Mouse (Mus musculus) c-Kit-positive CD71-negative TER-119-negative erythroid progenitor cells, embryonic 14.5 days (primary cell): Measurements from ENCODE around the gene Kcne1l.

Source experiments
- DNase-seq: peaks from one replicate; pipeline ENCODE4 v3.0.0-alpha.2; 2013; ENCODE audit warnings: low read depth

Kcne1l gene

GRCm38 (mm10) chrX:142305869-142306581 is at the start of gene Kcne1l:
TSS of gene Kcne1l (minus strand) at chrX:142306294.
- DNase-seq, result no peak

DNA sequence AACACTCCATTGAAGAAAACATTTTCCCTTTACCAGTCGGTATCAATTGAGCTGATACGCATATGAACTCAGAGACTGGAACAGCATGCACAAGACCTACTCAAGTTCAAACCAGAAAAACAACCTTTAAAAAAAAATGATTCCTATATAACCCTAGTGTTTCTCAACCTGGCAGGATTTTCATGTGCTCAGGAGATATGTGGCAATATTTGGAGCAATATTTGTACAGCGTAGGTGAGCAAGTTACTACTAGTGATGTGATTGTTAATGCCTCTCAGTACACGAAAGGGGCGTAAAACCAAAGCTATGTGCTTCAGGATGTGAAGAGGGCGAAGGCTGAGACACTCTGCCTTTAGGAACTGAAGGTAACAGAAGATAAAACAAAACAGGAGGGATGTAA is 30.1 kb upstream of the Kcne1l start:
- no peak for DNase-seq

- DNase-seq, result no peak
Measured at GRCm38 (mm10) chrX:142335502-142335901, 29.4 kb upstream of the Kcne1l start.

DNA sequence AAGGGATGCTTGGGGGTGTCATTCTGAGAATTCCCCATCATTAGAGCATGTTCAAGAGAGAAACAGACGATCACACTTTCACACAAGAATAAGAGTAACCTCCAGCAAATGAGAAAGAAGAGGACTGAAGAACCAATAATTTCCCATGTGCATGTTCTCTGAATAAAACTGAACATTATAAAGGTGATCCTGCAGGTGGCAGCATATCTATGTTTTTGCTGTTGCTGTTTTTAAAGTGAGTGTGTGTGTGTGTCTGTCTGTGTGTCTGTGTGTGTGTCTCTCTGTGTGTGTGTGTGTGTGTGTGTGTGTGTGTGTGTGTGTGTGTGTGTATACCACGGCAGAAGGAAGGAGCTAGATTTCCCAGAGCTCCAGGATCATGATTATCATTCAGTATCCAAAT is 19.7 kb upstream of the Kcne1l start:
- DNase-seq, result no peak

DNA sequence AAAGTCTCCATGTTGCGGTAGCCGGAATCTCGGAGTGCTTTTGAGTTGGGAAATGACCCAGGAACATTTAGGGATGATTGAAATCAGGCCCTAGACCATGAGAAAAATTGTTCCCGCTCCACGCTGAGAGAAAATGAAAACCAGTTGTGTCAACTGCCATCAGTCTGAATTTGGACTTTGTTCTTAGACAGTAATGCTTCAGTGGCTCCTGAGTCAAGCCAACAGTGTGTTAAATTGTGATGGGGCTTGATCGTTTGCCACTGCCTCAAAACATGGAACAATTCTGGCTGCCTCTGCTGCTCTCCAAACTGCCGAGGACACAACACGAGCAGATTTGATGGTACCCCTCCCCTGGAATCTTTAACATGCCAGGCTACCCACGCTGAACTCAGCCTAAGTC is 10.0 kb upstream of the Kcne1l start:
- DNase-seq, result no peak

DNA sequence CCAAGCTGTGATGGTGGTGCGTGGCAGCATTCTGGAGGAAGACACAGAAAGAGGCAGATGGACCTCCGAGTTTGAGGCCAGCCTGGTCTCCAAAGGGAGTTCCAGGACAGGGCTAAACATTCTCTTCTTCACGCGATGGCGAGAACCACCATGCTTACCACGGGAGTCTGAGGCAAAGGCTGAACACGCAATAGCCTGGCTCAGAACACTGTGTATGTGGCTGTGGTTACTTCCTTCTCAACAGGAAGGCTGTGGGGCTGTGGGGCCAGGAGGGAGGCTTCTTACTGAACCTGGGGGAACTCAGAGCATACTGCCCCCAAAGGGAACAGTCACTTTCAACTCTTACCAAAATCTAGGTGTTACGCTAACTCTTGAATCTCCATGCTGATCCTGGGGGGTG is 9.2 kb upstream of the Kcne1l start:
- no peak for DNase-seq

GRCm38 (mm10) chrX:142314307-142315024 is 8.4 kb upstream of the Kcne1l start:
- DNase-seq, result peak; percentile 40

DNA sequence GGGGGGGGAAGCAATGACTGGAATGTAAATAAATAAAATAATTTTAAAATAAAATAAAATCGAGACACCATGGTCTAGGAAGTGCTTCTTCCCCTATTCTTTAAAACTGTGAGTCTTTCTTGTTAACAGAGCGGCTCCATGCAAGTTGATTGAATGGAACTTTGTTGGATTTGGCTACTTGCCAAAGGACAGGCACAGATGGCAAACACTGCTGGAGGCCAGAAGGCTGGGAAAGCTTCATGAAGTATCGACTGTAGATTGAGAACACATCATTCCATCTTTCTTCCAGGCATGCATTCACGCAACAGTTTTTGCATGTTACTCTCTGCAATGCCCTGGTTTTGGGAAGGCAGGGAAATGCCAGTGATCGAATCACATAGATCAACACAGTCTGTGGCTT is 4.3 kb upstream of the Kcne1l start:
- no peak for DNase-seq

GRCm38 (mm10) chrX:142305010-142305868 is 855 bp downstream of the Kcne1l start:
- no peak for DNase-seq

- DNase-seq, result no peak
Measured at GRCm38 (mm10) chrX:142304592-142304991, 1.5 kb downstream of the Kcne1l start.

DNA sequence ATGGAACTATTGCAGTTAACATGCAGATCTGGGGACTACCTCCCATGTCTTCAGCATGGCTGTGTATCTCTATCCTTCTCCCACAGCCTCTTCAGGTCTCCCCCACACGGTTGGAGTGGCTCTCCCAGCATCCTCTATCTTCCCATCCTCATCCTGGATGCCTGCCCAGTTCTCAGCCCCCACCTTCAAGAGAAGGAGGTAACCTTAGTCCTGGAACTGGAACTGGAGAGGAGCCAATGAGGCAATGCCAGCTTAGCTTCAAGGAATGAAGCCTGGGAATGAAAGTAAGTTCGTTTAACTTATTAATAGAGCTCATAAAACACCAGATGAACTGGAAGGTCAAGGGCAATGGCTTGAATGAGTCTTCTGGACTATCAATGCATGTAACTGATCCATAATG is 2.6 kb downstream of the Kcne1l start:
- DNase-seq, result no peak

- DNase-seq, result no peak
Measured at GRCm38 (mm10) chrX:142285905-142286304, 20.2 kb downstream of the Kcne1l start.

GRCm38 (mm10) chrX:142276573-142276972 is 29.5 kb downstream of the Kcne1l start:
- DNase-seq, result no peak

DNA sequence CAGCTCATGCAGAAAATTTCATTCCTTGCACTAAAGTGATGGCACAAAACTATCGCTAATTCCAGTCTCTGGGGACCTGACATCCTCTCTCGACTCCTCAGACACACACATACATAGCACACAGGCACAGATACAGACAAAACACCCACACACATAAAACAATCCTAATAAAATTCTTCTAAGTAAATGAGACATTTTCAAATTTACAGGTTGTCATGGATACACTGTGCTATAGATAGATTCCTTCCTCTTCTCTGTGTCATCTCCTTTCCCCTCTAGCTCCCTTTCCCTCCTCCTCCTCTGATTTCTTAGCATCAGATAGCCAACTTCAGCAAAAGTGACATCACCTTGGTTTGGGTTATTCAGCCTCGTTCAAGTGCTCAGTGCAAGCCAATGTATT is 30.1 kb downstream of the Kcne1l start:
- no peak for DNase-seq
